Mouse (Mus musculus) fibroblast of lung, adult 2 months (primary cell): ENCODE data around the gene Stx5a.
"Not testable (repeated sequence)": the region's sequence is repeated elsewhere in the genome, so short reads cannot be mapped to it uniquely, and the experiment has no call there.

Source experiments
- DNase-seq: peaks from one replicate; pipeline ENCODE4 v3.0.0-alpha.2; 2011; ENCODE audit warnings: low read depth

The Stx5a gene

DNA sequence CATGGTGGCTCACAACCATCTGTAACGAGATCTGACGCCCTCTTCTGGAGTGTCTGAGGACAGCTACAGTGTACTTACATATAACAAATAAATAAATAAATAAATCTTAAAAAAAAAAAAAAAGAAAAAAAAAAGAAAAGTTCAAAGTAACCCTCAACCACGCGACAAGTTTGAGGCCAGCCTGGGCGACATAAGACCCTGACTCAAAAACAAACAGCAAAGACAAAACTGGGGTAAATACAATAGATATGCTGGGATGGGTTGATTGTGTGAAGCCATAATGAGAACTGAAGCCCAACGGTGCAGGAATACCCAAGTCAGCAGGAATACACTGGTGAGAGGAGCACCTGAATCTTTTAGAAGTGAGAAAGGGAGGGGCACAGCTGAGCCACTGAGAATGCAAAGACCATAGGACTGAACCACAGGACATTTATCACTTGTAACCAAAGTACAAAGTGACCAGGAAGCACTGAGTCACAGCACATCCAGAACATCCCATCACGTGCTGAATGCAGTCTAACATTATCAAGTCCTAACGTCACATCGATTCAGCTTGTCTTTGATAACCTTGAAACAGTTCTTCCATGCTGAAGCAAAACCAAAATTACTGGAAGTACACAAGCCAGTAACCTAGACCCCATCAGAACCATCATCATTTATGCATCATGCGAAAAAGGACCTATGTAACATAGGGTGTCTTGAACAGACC is 24.3 kb upstream of the Stx5a start:
- no peak for DNase-seq

DNA sequence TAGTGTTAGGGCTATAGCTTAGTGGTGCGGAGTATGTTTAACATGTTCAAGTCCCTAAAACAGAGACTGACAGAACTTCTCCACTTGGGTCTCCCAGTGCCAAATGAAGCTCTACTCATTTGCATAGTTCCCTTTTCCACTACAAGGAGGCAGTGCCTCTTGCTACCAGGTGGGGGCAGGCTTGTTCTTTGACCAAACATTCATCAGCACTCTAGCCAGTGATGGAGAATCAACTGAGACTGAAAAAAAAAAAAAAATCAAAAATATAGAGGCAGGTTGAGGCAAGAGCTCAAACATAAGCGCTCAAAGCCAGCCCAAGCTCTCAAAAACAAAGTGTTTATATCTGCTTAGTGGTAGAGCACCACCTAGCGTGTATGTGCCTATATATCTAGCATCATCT is 22.9 kb upstream of the Stx5a start:
- DNase-seq: no peak

DNA sequence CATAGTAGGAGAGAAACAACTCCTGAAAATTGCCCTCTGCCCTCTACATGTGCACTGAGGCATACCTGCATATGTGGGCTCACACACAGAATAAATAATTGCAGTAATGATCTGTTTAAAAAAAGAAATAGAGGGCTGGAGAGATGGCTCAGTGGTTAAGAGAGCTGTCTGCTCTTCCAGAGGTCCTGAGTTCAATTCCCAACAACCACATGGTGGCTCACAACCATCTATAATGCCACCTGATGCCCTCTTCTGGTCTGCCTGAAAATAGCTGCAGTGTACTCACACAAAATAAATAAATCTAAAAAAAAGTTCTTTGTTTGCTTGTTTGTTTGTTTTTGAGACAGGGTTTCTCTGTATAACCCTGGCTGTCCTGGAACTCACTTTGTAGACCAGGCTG is 22.2 kb upstream of the Stx5a start:
- DNase-seq: not testable (repeated sequence)

- no peak for DNase-seq
Measured at GRCm38 (mm10) chr19:8721378-8721777, 19.8 kb upstream of the Stx5a start.

DNA sequence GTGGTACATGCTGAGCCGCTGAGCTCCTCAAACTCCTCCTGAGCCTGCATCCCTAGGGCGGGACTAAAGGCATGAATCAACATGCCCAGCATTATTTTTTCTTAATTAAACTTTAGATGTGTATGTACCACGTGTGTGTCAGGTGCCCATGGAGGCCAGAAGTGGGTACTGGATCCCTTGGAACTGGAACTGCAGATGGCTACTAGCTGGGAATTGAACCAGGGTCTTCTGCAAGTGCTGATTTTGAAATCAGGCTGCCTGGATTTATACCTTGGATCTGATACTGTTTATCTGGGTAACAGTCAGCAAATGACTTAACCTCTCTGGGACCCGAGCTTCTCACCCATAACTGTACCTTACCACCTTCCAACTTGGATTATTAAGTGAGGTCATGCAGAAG is 19.2 kb upstream of the Stx5a start:
- DNase-seq: no peak

DNA sequence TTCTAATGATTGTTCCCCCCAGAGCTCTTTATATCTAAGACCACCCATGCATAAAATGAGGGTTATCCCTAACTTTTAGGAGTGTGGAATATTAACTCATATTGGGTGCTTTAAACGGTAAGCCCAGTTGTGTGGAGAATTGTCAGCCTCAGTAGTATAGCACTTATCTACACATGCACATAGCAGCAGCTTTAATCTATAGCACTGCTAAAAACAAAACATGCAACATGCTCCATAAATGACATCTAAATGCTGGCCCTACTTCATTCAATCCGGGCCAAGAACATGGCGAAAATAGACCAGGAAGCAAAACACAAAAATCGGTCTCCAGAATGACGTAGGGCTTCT is 18.7 kb upstream of the Stx5a start:
- DNase-seq: no peak

DNA sequence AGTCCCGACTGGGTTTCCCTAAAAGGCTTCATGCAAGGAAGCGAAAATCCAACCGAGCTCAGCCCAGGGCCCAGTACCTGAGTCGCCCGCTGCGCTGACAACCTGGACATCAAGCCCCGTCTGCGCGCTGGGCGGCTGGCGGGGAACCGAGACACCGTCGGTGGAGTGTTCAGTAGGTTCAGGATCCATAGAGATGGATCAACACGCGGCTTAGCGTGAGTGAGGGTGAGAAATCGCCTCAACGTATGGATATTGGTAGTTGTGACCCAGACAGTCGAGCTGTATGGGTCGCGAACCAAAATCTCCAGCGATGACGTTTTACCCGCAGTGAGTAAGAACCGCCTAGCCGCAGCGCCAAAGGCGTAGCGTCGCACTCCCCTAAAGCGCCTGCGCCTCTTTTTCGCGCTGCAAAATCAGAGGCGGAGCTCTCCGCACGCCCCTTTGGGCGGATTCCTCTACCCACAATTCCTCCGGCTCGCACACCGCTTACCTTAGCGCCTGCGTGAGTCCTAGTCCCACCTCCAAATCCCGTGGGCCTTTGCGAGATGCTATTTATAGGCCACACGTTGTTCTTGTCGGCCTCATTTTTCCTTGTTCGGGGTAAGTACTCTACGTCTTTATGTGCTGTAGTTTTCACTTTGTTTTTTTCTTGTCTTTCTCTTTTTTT is 18.2 kb upstream of the Stx5a start, which contains the start of gene Slc3a2:
Gene Slc3a2 (minus strand): TSS at position 463 of the 667 bp plus-strand sequence.
- peak; percentile 98 for DNase-seq

GRCm38 (mm10) chr19:8723574-8724346 is 17.5 kb upstream of the Stx5a start:
- DNase-seq: no peak

DNA sequence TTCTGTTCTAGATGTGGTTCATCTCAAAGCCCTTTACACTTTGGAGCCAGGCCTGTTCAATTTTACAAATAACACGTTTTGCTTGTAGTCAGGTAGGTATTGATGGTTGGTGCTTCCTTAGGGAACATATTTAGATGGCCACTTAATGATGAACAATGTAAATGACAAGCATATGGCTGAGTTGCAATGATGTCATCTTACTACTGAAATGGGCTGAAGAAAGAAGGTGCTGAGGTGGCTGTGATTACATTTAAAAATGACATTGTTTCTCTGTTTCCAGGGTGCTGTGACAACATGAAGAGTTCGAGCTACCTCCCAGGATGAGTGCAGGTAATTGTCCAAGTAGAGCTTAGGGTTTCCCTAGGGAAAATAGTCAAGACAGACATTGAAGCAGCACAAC is 16.8 kb upstream of the Stx5a start:
- no peak for DNase-seq

DNA sequence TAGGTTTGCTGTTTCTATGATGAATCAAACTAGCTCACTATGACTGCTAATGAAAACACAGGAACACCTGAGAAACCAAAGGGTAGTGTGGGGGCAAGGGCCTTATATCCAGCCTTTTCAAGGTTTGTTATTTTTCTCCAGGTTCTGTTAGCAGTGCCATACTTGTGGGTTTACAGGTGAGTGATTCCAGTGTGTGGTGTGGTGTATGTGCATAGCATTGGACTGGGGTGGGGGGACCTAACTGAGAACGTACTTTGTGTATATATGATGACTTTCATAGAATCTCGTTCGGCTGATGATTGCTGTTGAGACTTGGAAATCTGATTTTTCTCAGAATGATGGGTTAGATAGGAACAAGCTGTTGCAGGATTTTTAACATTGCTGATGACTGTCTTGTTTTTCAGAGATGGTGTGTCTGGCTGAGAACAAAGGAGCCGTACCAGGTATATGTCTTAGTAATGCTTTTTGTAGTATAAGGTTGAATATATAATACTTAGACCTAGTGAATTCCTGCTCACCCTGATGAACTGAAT is 16.1 kb upstream of the Stx5a start:
- no peak for DNase-seq

- no peak for DNase-seq
Measured at GRCm38 (mm10) chr19:8726609-8727390, 14.4 kb upstream of the Stx5a start.

- no peak for DNase-seq
Measured at GRCm38 (mm10) chr19:8727495-8728114, 13.6 kb upstream of the Stx5a start.

GRCm38 (mm10) chr19:8728335-8729099 is 12.7 kb upstream of the Stx5a start:
- not testable (repeated sequence) for DNase-seq

GRCm38 (mm10) chr19:8734334-8734733 is 6.9 kb upstream of the Stx5a start:
- no peak for DNase-seq

GRCm38 (mm10) chr19:8735389-8736159 is 5.6 kb upstream of the Stx5a start, which contains the start of gene Wdr74:
Gene Wdr74, plus strand, starts transcription at chr19:8735827.
- peak; percentile 74 for DNase-seq

- no peak for DNase-seq
Measured at GRCm38 (mm10) chr19:8736160-8736467, 5.1 kb upstream of the Stx5a start.

DNA sequence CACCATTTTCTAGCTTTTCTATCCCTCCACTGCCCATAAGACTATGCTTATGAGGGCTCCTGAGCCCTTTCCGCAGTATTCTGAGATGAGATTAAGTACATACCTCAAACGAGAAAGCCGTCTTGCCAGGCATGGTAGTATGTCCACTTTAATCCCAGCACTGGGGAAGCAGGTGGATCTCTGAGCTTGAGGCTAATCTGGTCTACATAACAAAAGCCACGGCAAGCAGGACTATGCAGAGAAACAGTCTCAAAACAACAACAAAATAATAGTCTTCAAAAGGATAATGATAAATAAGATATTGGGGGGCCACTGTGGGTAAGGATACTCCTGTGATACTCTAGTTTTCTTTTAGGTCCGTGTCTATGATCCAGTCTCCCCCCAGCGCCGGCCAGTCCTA is 2.3 kb upstream of the Stx5a start:
- no peak for DNase-seq

- no peak for DNase-seq
Measured at GRCm38 (mm10) chr19:8739646-8740045, 1.6 kb upstream of the Stx5a start.

- no peak for DNase-seq
Measured at GRCm38 (mm10) chr19:8740603-8741002, 610 bp upstream of the Stx5a start, which contains the start of gene 1700092M07Rik. Gene 1700092M07Rik, plus strand, starts transcription at chr19:8740718.

DNA sequence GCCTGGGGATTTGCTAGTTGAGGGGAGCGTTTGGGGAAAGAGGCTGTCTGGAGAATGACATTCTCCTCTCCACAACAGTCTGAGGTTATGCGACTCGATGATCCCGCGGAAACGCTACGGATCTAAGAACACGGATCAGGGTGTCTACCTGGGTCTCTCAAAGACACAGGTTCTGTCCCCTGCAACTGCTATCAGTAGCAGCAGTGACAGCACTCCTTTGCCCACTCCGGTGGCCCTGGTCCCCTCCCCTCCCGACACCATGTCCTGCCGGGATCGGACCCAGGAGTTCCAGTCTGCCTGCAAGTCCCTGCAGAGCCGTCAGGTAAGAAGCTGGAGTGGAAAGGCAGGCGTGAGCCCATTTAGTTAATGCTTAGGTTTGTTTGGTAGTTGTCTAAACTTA is 963 bp downstream of the Stx5a start:
- DNase-seq: no peak
